Mouse (Mus musculus): ENCODE measurements at regions not wholly inside any gene's neighbourhood (a gene's known extent, or its start where the extent isn't known, plus 50 kb on each side); places are given as distances from the start of the nearest gene placed in this dataset.

GRCm38 (mm10) chr15:87940837-87941236, 396.7 kb downstream of the Fam19a5 start:
- no peak for TF ChIP-seq POLR2A (IDR thresholded peaks at IDR 0.05; ENCODE audit: borderline replicate concordance, low read depth, low read length)
- no peak for TF ChIP-seq CTCF (IDR thresholded peaks at IDR 0.05; ENCODE audit: low read depth, low read length)

Data from bone marrow macrophage, adult 2 months (primary cell).